Mouse (Mus musculus): ENCODE results near the gene Fam57a.
"Not testable (repeated sequence)": the region's sequence is repeated elsewhere in the genome, so short reads cannot be mapped to it uniquely, and the experiment has no call there.

The Fam57a gene

DNA sequence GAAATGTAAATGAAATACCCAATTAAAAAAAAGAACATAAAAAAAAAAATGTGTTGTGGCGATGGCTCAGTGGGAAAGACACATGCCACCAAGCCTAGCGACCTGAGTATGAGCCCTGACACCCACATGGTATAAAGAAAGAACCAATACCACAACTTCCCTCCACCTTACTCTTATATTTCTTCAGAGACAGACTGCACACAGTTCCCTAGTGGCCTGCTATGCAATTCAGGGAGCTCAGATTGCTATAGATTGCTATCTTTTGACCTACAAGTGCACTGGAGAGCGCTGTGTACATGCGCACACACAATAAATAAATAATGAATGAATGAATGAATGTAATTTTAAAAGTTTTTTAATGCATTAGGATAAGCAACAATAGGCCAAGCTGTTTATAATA is 4.3 kb downstream of the Fam57a start:
- DNase-seq (ENCODE audit: low read depth) = peak; percentile 34

DNA sequence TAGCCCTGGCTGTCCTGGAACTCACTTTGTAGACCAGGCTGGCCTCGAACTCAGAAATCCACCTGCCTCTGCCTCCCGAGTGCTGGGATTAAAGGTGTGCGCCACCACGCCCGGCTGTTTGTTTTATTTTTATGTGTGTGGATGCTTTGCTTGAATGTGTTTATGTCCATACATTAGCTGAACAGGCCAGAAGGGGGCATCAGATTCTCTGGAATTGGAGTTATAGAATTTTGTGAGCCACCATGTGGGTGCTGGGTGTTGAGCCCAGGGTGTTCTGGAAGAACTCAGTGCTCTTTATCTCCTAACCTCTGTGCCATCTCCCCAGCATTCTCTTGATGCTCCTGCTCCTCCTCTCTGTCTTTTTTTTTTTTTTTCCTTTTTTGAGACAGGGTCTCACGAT is 7.4 kb downstream of the Fam57a start:
- DNase-seq (ENCODE audit: low read depth) = peak; percentile 59

DNA sequence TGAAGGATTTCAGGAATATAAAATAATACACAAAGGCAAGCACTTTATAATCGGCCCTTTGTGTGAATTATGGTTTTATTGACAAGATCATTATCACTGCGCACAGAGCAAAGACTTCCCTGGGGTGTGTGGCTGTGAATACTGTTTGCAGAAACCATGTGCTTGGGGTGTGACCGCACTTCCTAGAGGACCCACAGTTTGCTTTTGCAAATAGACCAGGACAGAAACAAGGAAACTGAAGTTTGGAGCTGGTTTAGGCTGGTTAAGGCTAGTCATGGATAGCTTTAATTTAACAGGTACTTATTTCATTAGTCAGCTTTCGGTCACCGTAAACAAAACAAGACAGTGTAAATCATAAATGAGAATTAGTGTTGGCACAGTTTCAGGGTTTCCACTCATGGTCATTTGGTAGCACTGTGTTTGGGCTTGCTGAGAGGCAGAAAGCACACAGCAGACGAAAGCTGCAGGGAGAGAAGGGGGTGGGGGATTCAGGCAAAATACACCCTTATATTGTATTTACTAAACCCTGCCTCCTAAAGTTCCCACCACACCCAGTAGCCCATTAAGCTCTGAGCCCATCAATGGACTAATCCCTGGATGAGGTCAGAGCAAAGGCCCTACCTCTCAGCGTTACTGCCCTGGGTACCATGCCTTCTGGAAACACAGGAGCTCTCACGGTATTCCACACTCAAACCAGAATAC is 17.0 kb downstream of the Fam57a start:
- DNase-seq (ENCODE audit: low read depth) = peak; percentile 43

DNA sequence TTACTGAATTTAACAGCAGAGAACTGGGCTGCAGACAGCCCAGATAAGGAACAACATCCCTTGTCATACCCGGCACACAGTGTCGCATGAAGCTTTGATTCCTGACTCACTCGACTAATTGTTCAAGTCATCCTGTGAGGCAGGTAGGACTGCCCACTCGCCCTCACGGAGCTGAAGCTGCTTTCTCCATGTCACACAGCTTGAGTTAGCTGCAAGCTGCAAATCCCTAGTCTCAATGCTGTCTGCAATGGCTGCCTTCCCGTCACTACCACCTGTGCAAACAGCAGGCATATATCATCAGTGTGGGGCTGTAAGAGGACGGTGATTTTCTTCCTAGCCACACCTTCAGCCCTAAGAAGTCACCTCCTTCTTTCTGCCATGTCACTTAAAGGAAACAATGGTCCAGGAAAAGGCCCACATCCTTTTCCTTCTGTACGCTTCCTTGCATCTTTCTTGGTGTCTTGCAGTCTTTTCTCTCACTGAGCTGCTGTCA is 17.6 kb downstream of the Fam57a start:
- DNase-seq (ENCODE audit: low read depth) = no peak

DNA sequence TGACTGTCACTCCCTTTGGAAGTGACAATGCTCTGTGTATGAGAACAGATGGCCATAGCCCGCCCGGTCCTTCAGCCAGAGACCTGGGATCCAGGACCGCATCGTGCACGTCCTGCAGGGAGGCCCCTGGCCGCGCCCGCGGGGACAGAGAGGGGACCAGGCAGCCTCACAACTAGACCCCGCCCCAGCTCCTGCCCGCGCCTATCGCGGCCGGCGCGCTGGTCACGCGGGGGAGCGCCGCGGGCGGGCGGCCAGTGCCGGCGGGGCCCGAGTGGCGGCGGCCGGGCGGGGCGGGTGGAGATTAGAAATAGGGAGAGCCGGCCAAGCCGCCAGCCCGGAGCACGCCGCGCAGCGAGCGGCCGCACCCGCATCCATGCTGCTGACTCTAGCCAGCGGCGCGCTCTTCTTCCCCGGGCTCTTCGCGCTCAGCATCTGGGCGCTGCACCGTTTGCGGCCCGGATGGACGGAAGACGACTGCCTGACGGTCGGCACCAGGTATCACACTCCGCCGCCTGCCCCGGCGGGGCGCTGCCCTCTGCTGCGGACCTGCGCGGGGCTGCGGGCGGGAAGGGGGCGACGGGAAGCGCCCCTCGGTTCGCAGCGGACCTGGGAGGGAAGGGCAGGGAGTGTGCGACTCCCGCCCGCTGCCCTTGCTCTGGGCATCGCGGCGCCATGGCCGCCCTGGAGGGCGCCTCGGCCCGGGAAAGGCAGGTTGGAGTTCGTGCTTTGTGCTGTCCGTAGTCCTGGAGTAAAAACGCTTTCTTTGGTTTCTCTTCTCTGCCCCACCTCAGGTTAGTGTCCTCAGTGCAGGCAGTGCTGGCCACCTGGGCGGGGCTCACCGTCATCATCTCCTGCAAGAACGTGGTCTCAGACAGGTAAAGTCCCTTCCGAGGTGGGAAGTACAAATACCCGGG is 22.5 kb downstream of the Fam57a start:
- DNase-seq (ENCODE audit: low read depth) = peak; percentile 46

DNA sequence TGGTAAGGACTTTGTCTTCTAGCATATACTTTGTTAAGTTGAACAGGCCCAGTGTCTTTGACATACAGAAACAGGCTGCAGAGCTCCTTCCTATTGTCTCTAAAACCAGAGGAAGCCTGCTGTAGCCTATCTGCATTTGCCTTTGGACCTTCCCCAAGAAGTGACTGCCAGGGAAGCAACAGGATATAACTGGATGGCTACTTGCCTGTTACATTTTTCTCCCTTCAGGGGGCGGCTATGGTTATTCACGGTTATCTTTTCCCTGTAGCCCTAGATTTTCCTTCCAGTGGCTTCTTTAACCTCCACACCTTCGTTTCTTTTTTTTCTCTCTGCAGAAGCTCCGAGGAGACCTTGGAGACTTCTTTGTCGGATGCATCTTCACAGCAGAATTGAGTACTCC is 27.3 kb downstream of the Fam57a start:
- DNase-seq (ENCODE audit: low read depth) = no peak

DNA sequence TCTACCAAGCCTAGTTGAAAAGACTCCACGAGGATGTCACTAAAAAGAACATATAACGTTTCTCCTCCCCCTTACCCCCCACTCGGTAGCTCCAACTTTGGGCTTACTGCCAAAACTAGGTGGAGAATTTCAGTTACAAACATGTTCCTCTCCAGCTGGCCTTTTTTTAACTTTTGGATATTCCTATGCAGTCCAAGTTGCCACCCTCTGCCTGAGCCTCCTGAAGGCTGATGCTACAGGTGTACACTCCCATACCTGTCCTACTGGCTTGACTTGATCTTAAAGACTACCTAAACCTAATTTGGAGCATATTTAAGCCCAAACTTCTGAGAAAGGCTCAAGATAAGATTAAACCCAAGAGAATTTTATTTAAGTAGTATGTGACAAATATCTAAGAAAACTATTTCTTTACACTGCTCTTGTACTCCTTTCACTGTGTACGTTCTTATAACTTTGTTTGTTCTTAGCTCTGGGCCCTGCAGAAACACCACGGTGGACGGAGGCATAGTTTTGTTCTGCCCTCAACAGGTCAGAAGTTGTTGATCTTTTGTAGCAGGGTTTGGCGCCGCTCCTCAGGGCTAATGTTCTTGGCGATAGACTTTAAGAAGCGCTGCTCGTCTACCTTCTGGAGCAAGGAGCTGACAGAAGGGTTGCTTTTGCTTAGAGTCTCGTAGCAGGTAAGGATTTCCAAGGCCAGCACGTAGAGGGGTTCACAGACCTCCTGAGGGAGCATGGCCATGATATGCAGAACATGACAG is 30.9 kb downstream of the Fam57a start:
- DNase-seq (ENCODE audit: low read depth) = no peak

DNA sequence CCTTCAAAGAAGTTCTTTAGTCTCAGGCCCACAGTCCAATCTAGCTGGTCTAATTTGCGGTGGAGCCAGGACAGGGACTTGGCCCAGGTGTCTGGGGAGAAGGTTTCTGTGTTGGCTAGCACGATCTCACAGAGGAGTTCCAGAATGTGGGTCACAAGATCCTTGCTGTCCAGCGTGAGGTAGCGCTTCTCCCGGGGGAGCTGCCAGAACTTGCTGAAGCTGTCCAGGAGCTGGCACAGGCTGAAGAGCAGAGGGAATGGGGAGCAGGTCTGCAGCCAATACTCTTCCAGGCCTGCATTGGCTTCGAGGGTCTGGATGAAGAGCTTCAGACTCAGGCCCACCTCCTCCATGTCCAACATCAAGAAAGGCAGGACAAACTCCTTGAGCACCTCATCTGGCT is 32.1 kb downstream of the Fam57a start:
- DNase-seq (ENCODE audit: low read depth) = not testable (repeated sequence)

DNA sequence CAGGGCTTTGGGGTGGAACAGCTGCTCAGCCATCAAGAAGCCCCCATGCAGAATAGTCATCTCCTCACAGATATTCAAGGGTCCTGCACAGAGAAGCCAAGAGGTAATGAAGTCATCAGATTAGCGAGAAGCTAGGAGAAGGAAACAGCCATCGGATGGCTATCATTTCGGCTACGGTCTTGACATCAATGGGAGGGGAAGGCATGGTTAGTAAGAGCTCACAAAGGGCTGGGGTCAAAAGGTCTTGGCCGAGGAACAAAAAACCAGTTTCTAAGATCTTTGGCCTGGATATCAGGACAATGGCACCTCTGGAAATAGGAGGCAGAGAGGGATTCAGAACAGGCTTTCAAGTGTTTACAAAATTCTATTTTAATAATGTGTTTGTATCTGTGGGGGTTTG is 34.4 kb downstream of the Fam57a start:
- no peak for DNase-seq (ENCODE audit: low read depth)

DNA sequence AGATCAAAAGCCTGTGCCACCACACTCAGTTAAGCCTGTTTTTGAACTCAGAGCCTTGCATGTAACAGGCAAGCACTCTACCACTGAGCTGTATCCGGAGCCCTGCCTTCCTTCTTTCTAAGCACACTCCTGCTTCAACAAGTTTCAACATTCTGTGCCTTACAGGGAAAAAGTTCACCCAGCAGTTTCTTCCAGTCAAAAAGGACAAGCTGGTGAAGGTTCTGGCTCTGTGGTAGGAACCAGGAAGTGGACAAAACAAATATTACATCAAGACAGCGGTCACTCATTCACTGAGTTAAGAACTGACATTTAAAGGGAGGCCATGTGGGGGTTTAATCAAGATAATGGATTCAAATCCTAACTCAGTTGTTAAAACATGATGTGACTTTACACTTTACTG is 35.5 kb downstream of the Fam57a start:
- DNase-seq (ENCODE audit: low read depth) = peak; percentile 61

DNA sequence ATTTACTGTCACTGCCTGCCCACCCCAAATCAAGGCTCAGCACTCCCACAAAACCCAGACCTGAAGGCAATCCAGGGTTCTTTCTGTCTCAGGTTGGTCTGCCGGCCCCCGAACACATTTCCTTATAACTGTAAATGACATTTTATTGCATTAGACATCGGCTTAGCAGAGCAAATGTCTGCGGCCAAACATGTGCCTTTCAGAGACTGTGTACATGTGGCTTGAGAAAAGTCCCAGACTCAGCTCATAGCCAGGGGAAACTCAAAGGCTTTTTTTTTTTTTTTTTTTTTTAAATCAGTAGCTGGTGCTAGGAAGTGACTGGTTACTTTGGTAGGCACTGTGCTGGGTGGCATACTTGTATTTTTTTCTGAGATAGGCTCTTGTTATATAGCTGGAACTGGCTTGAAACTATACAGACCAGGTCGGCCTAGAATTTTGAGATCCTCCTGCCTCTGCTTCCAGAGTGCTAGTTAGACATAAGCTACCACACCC is 36.6 kb downstream of the Fam57a start:
- no peak for DNase-seq (ENCODE audit: low read depth)

DNA sequence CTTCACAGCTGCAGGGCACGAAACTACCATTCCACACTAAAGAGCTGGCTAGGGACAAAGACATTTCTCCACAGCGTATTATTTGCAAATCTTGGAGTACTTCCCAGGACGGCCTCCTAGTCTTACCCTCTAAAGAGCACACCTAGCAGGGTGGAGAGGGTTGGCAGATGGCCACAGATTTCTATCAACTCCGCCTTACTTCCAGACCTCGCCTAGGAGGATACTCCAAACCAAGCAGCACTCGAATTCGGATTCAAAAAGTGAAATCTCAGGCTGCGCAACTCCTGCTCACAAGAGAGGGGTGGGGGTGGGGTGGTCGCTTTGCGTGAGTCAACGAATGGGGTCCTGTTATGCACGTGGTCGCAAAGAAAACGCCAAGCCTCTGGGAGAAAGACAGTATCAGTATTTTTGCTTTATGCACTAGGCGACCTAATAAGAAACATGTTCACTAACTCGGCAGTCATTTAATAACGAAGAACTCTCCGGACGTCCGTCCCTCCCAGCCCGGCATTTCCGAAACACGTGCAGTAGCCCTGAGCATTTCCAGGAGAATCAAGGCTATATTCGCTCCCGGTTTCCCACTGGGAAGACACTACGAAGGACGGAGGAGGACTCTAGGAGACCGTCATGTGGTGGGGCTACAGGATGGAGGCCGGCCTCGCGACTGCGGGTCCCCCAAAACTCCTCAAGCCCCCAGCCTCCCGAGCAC is 37.4 kb downstream of the Fam57a start:
- DNase-seq (ENCODE audit: low read depth) = peak; percentile 57

DNA sequence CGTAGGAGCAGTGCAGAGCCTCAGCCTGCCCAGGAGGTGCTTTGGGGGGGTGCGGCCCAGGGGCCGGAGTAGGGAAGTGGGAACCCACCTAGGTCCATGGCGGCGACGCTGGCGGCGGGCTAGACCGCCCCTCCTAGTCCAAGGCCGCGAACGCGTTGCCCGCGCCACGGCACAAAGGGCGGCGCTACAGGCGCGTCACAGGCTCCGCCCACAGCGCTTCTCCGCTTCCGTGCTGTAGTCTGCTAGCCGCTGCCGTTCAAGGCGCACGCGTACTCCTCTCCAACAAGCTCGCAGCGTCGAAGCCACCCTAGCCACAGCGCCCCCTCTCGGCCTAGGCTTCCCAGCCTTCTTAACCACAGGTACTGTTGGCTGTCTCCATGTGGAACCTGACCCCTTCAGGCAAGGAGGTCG is 37.9 kb downstream of the Fam57a start, which contains the start of the genes Dbil5 and Gemin4:
Gene Dbil5 (plus strand): TSS at position 219 of the 411 bp plus-strand sequence.
Gene Gemin4 (minus strand): TSS at position 275 of the 411 bp plus-strand sequence.
- DNase-seq (ENCODE audit: low read depth) = peak; percentile 98

DNA sequence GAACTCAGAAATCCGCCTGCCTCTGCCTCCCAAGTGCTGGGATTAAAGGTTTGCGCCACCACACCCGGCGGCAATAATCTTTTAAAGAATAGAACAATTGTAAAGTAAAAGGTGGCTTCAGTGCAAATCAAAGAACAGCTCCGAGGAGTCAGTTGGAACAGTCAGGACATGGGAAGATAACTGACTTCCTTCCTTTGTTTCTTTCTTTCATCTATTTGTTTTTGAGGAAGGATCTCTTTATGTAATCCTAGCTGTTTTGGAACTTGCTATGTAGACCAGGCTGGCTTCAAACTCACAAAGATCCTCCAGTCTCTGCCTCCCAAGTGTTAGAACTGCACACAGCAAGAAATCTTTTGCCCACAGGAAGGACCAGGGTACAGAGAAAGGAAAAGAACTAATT is 45.2 kb downstream of the Fam57a start:
- no peak for DNase-seq (ENCODE audit: low read depth)

DNA sequence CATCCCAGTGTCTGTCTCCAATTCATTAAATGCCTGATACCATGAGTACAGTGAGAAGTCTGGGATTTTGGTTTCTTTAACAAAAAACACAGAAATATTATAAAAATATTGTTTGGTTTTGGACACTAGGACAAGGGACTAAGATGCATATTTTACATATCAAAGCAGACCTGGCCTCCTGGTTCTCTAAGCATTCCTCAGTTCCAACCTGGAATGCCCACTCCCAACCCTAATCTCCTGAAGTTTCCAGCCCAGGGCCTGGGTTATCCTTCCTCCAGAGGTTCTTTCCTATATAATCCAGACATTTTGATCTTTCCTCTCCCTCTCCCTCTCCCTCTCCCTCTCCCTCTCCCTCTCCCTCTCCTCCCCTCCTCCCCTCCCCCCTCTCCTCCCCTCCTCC is 45.6 kb downstream of the Fam57a start:
- DNase-seq (ENCODE audit: low read depth) = no peak

DNA sequence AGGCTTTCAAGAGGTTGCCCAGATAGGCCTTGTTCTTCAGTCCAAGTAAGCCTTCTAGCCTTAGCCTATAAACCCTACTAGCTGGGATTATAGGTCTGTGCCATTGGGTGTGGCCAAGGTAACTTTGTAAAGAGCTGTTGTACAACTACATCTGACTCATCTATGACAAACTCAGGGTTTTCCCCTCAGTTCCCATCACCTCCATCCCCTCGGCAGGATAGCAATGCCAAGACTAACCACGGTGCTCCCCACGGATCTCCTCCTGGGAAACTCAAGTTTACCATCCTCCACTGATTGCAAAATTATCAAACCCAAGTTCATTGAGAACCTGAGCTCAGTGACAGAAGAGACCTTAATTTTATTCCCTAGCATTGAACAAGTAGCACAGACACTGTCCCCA is 56.7 kb downstream of the Fam57a start:
- no peak for DNase-seq (ENCODE audit: low read depth)

DNA sequence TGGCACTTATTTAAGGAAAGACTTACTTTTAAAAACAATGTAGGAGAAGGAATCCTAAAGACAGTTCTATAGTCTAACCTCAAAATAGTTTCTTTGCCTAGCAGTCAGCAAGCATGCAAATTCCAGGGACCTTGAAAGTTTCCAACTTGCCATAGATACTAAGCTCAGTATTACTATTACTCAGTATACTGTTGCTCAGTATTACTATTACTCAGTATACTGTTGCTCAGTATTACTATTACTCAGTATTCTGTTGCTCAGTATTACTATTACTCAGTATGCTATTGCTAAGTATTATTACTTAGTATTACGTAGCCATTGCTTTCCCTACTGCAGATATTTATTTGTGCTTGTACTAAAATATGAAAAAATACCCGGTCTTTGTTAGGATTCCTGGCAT is 60.3 kb downstream of the Fam57a start:
- DNase-seq (ENCODE audit: low read depth) = no peak

DNA sequence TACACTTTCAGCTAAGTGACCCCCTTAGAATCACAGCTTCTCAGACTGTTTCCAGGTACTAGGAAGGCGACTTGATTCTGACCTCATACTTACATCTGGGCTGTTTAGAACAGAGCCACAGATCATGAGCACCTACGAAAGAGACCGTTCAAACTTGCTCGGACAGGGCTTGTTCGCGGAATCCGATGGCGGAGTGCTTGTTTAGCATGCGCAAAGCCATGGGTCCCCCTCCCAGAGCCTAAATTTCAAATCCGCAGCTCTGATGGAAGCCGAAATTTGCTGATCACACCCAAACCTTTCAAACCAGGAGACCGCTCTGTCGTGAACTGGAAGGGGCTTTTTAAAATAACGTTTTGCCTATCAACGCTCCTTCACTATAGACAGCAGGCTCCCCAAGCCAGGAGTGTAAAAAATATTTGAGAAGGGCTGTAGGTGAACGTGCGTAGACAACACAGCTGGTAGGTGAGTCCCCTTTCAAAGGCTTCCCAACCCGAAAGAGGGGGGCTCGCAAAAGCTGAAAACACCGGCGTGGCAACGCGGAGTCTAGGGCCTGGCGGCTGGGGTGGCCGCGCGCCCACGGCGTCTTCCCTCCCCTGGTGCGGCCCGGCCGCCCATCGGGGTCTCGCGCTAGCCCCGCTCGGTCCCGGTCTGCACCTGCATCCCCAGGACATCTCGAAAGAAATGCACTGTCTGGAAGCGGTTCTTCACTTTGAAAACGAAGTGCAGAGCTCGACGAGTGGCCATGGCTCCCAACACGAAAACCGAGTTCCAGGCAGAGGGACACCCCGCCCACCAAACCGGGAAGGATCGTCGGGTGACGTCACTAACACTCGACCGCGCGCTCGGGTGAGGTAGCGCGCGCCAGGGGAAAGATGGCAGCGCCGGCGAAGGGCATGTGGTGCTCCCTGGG is 63.7 kb downstream of the Fam57a start, which contains the start of the genes Mrm3 and Glod4:
Gene Mrm3 (plus strand): TSS at position 815 of the 910 bp plus-strand sequence.
Gene Glod4 (minus strand): TSS at position 825 of the 910 bp plus-strand sequence.
- DNase-seq (ENCODE audit: low read depth) = peak; percentile 87

DNA sequence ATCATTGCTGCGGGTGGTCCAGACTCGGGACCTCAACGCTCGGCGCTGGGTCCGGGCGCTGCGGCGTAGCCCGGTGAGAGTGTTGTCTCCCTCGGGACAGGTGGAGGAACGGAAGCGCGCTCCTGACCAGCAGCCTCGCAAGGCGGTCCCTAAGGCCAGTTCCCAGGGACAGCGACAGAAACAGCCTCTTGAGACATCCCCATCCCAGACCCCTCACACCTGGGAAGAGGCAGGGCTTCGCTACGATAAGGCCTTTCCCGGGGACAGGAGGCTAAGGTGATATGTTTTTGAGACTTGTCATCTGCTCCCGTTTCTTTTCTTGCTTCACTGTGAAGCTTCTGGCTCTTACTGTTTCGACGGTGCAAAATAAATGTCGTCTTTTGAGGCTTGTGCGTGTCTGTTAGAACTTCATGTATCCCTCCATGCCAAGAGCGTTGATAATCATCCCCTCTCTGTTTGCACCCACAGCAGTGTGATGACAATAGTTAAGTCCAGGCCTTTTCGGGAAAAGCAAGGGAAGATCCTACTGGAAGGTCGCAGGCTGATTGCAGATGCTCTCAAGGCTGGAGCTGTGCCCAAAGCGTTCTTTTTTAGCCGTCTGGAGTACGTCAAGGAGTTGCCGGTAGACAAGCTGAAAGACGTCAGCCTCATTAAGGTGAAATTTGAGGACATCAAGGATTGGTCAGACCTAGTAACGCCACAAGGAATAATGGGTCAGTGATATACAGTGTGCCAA is 64.5 kb downstream of the Fam57a start:
- DNase-seq (ENCODE audit: low read depth) = no peak
